Mouse (Mus musculus) hindlimb bud, embryonic 11.5 days (tissue): ENCODE data around the gene Hdac7.

ENCODE experiments used
- DNase-seq: peaks from one replicate; pipeline ENCODE4 v3.0.0-alpha.2; 2012; ENCODE audit warnings: low read depth, low spot score; ENCODE audit errors: extremely low spot score

Hdac7 gene

GRCm38 (mm10) chr15:97816199-97816994 is 27.9 kb downstream of the Hdac7 start:
- DNase-seq, result no peak

GRCm38 (mm10) chr15:97815254-97815653 is 29.0 kb downstream of the Hdac7 start:
- DNase-seq, result no peak

GRCm38 (mm10) chr15:97814703-97815102 is 29.6 kb downstream of the Hdac7 start:
- no peak for DNase-seq

GRCm38 (mm10) chr15:97813452-97814204 is 30.7 kb downstream of the Hdac7 start:
- DNase-seq, result no peak

- DNase-seq, result no peak
Measured at GRCm38 (mm10) chr15:97812875-97813274, 31.4 kb downstream of the Hdac7 start.

- no peak for DNase-seq
Measured at GRCm38 (mm10) chr15:97812126-97812525, 32.2 kb downstream of the Hdac7 start.

- no peak for DNase-seq
Measured at GRCm38 (mm10) chr15:97811307-97811706, 33.0 kb downstream of the Hdac7 start.

- no peak for DNase-seq
Measured at GRCm38 (mm10) chr15:97810399-97810798, 33.9 kb downstream of the Hdac7 start.

GRCm38 (mm10) chr15:97809942-97810341 is 34.4 kb downstream of the Hdac7 start:
- DNase-seq, result no peak

GRCm38 (mm10) chr15:97809206-97809605 is 35.1 kb downstream of the Hdac7 start:
- no peak for DNase-seq

GRCm38 (mm10) chr15:97808532-97808931 is 35.8 kb downstream of the Hdac7 start:
- DNase-seq, result no peak

- DNase-seq, result no peak
Measured at GRCm38 (mm10) chr15:97807867-97808266, 36.4 kb downstream of the Hdac7 start.

- no peak for DNase-seq
Measured at GRCm38 (mm10) chr15:97802575-97802974, 41.7 kb downstream of the Hdac7 start.

- DNase-seq, result no peak
Measured at GRCm38 (mm10) chr15:97801811-97802210, 42.5 kb downstream of the Hdac7 start.

- no peak for DNase-seq
Measured at GRCm38 (mm10) chr15:97800853-97801252, 43.4 kb downstream of the Hdac7 start.

- DNase-seq, result no peak
Measured at GRCm38 (mm10) chr15:97799446-97799845, 44.9 kb downstream of the Hdac7 start.

- no peak for DNase-seq
Measured at GRCm38 (mm10) chr15:97798134-97798533, 46.2 kb downstream of the Hdac7 start.

GRCm38 (mm10) chr15:97796674-97797310 is 47.5 kb downstream of the Hdac7 start:
- no peak for DNase-seq

GRCm38 (mm10) chr15:97795559-97796235 is 48.6 kb downstream of the Hdac7 start:
- DNase-seq, result no peak

- no peak for DNase-seq
Measured at GRCm38 (mm10) chr15:97794268-97794667, 50.0 kb downstream of the Hdac7 start.
